Mouse (Mus musculus): ENCODE measurements around the gene Mia. TPM values are rescaled to one million over a fixed set of nuclear protein-coding genes. Genes with fewer than 3 reads are reported as not detected.

The Mia gene
- total and polyA plus RNA-seq, 3 experiments: 0.44 to 2.0 (median 1.1) TPM

DNA sequence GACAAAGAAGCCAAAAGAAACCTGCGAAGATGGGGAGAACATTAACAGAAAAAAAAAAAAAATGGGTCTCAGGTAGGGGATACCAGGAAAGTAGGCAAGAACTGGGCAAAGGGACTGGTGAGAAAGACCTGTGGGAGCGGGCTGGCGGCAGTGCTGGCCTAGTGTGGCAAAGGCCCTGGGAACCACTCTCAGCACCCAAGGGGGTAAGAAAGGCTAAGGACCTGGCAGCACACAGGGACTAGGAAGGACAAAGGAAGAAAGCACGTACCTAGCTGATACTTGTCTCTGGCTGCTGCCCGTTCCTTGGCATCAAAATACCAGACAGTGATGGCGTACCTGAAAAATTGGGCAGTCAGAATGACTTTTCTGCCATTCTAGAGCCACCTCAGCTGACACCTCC is 21.7 kb downstream of the Mia start:
- Histone ChIP-seq H3K9ac (ENCODE audit: insufficient read depth, low read depth) (no peak overlapping the region), H3K36me3 (replicated peaks in 1 of 2; ENCODE audit: control insufficient read depth in 1 of 2, insufficient read depth in 1 of 2, low read length in 1 of 2) (peaks cover 36 to 88% of the 10 kb centered on the region in 2 experiments), H3K27ac (ENCODE audit: insufficient read depth, low read depth) (no peak overlapping the region), H3K79me2 (replicated peaks; ENCODE audit: control insufficient read depth, extremely low read depth, insufficient read depth, poor library complexity, severe bottlenecking) (peaks cover 31% of the 10 kb centered on the region), H3K4me2 (ENCODE audit: insufficient read depth, low read depth, poor library complexity, severe bottlenecking) (no peak overlapping the region), H3K4me1 (ENCODE audit: control insufficient read depth in 1 of 2, insufficient read depth in 2 of 2) (peaks cover 27 to 64% of the 10 kb centered on the region in 2 experiments), H3K9me3 (replicated peaks; ENCODE audit: low read length) (no peaks in the 10 kb centered on the region), H3K4me3 (replicated peaks in 1 of 3; ENCODE audit: low read depth in 2 of 3, low read length in 2 of 3, poor library complexity in 1 of 3) (no peak overlapping the region), H3K27me3 (replicated peaks) (no peaks in the 10 kb centered on the region)
- dilution Hi-C loops (cut with MboI; ENCODE audit: extremely low pct_ligation_motif_present, extremely low pct_unique_long_range_greater_than_20kb, low sequenced_read_pairs): no loop called here
- no peak for DNase-seq (ENCODE audit: extremely low read depth)
- in situ Hi-C loops (cut with MboI; ENCODE audit: low pct_ligation_motif_present, low pct_unique_long_range_greater_than_20kb, low sequenced_read_pairs): loop anchor here (5.0 kb wide), 1 partner anchor 128 kb away; no protein-coding TSS in a partner anchor
- no peak; the same call in 1 of the 2 replicates for TF ChIP-seq MXI1 (IDR thresholded peaks at IDR 0.05; ENCODE audit: low read depth, low read length)
- 0 out of 2 replicates have a peak, but pooled peaks have one; percentile 5 for TF ChIP-seq NELFE (IDR thresholded peaks at IDR 0.05; ENCODE audit: low read depth, low read length)

DNA sequence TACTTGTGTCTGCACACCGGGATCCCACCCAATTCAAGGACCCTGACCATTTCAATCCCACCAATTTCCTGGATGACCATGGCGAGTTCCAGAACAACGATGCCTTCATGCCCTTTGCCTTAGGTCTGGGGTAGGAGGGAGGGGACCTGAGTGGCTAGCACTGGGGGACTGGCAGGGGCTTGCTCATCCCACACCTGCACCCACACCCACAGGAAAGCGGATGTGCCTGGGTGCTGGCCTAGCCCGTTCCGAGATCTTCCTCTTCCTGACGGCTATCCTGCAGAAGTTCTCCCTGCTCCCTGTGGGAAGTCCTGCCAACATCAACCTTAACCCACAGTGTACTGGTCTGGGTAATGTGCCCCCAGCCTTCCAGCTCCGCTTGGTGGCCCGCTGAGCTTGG is 22.8 kb downstream of the Mia start:
- Histone ChIP-seq H3K4me1 (ENCODE audit: control insufficient read depth in 1 of 2, insufficient read depth in 2 of 2) (peaks cover 22 to 59% of the 10 kb centered on the region in 2 experiments), H3K27me3 (replicated peaks) (no peaks in the 10 kb centered on the region), H3K9me3 (replicated peaks; ENCODE audit: low read length) (no peaks in the 10 kb centered on the region), H3K4me3 (replicated peaks in 1 of 3; ENCODE audit: low read depth in 2 of 3, low read length in 2 of 3, poor library complexity in 1 of 3) (no peak overlapping the region), H3K79me2 (replicated peaks; ENCODE audit: control insufficient read depth, extremely low read depth, insufficient read depth, poor library complexity, severe bottlenecking) (peaks cover 20% of the 10 kb centered on the region), H3K27ac (ENCODE audit: insufficient read depth, low read depth) (no peak overlapping the region), H3K4me2 (ENCODE audit: insufficient read depth, low read depth, poor library complexity, severe bottlenecking) (no peak overlapping the region), H3K36me3 (replicated peaks in 1 of 2; ENCODE audit: control insufficient read depth in 1 of 2, insufficient read depth in 1 of 2, low read length in 1 of 2) (peaks cover 34 to 80% of the 10 kb centered on the region in 2 experiments), H3K9ac (ENCODE audit: insufficient read depth, low read depth) (no peak overlapping the region)
- in situ Hi-C loops (cut with MboI; ENCODE audit: low pct_ligation_motif_present, low pct_unique_long_range_greater_than_20kb, low sequenced_read_pairs) (loop anchor here (5.0 kb wide), 1 partner anchor 129 kb away; no protein-coding TSS in a partner anchor), dilution Hi-C loops (cut with MboI; ENCODE audit: extremely low pct_ligation_motif_present, extremely low pct_unique_long_range_greater_than_20kb, low sequenced_read_pairs) (no loop called here)
- no peak for DNase-seq (ENCODE audit: extremely low read depth)
- TF ChIP-seq ZKSCAN1 (IDR thresholded peaks at IDR 0.05; ENCODE audit: borderline replicate concordance, low read depth, low read length) (no peak), BHLHE40 (IDR thresholded peaks at IDR 0.05; ENCODE audit: low read depth, low read length) (no peak), MXI1 (IDR thresholded peaks at IDR 0.05; ENCODE audit: low read depth, low read length) (no peak), NRF1 (IDR thresholded peaks at IDR 0.05; ENCODE audit: low read depth, low read length) (no peak), E2F4 (IDR thresholded peaks at IDR 0.05; ENCODE audit: insufficient replicate concordance, low read depth, low read length) (no peak), TCF12 (IDR thresholded peaks at IDR 0.05; ENCODE audit: low read depth, low read length) (no peak), POLR2A (IDR thresholded peaks at IDR 0.05; ENCODE audit: low read depth, low read length) (no peak)

DNA sequence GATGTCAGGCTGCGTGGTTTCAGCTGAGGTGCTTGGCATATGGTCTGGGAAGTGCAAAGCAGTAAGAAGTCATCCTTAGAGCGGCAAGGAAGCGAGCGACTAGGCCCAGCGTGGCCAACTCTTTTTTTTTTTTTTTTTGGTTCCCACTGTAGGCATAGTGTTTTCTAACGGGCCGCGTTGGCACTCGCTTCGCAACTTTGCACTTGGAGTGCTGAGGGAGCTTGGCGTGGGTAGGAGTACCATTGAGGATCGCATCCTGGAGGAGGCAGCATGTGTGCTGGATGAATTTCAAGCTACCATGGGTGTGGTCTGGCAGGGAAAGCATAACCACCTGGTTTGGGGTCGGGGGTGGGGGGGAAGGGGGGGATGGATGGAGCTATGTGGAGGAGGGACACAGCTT is 25.0 kb downstream of the Mia start:
- peaks cover 3% of the 10 kb centered on the region; the same call in 1 of the 2 replicates for H3K79me2 ChIP-seq (replicated peaks; ENCODE audit: control insufficient read depth, extremely low read depth, insufficient read depth, poor library complexity, severe bottlenecking)
- no peak overlapping the region for H3K27ac ChIP-seq (ENCODE audit: insufficient read depth, low read depth)
- no peak overlapping the region for H3K9ac ChIP-seq (ENCODE audit: insufficient read depth, low read depth)
- dilution Hi-C loops (cut with MboI; ENCODE audit: extremely low pct_ligation_motif_present, extremely low pct_unique_long_range_greater_than_20kb, low sequenced_read_pairs) (no loop called here), in situ Hi-C loops (cut with MboI; ENCODE audit: low pct_ligation_motif_present, low pct_unique_long_range_greater_than_20kb, low sequenced_read_pairs) (loop anchor here (5.0 kb wide), 1 partner anchor 131 kb away; no protein-coding TSS in a partner anchor)
- no peak overlapping the region for H3K4me2 ChIP-seq (ENCODE audit: insufficient read depth, low read depth, poor library complexity, severe bottlenecking)
- TF ChIP-seq PAX5 (IDR thresholded peaks at IDR 0.05; ENCODE audit: low read length) (no peak), MAX (IDR thresholded peaks at IDR 0.05; ENCODE audit: low read length) (no peak), MAFK (IDR thresholded peaks at IDR 0.05; ENCODE audit: insufficient replicate concordance, low read length) (no peak), HCFC1 (IDR thresholded peaks at IDR 0.05; ENCODE audit: low read depth, low read length) (no peak), USF1 (IDR thresholded peaks at IDR 0.05; ENCODE audit: low read depth, low read length) (no peak), KAT2A (IDR thresholded peaks at IDR 0.05; ENCODE audit: insufficient replicate concordance, low read length) (no peak), NELFE (IDR thresholded peaks at IDR 0.05; ENCODE audit: low read depth, low read length) (no peak), SMC3 (IDR thresholded peaks at IDR 0.05; ENCODE audit: low read depth, low read length) (no peak), POLR2AphosphoS2 (IDR thresholded peaks at IDR 0.05; ENCODE audit: low read depth, low read length) (no peak), ZKSCAN1 (IDR thresholded peaks at IDR 0.05; ENCODE audit: borderline replicate concordance, low read depth, low read length) (no peak), MYC (IDR thresholded peaks at IDR 0.05; ENCODE audit: low read depth, low read length) (no peak), BHLHE40 (IDR thresholded peaks at IDR 0.05; ENCODE audit: low read depth, low read length) (no peak), ETS1 (conservative IDR thresholded peaks at IDR 0.05; ENCODE audit: low read depth, low read length) (no peak), RCOR1 (conservative IDR thresholded peaks at IDR 0.05; ENCODE audit: low read depth, low read length) (no peak), RAD21 (IDR thresholded peaks at IDR 0.05; ENCODE audit: low read depth, low read length) (no peak), JUN (IDR thresholded peaks at IDR 0.05; ENCODE audit: insufficient read depth, low read depth, low read length) (no peak), CTCF (conservative IDR thresholded peaks at IDR 0.05 in 1 of 2, IDR thresholded peaks at IDR 0.05 in 1 of 2; ENCODE audit: low read depth in 2 of 2, low read length in 2 of 2) (no peak), MEF2A (IDR thresholded peaks at IDR 0.05; ENCODE audit: borderline replicate concordance, low read depth, low read length) (no peak), UBTF (IDR thresholded peaks at IDR 0.05; ENCODE audit: low read depth, low read length) (no peak), JUND (conservative IDR thresholded peaks at IDR 0.05; ENCODE audit: low read depth, low read length) (no peak)
- H3K36me3 ChIP-seq (replicated peaks in 1 of 2; ENCODE audit: control insufficient read depth in 1 of 2, insufficient read depth in 1 of 2, low read length in 1 of 2): peaks cover 31 to 62% of the 10 kb centered on the region in 2 experiments
- no peak for DNase-seq (ENCODE audit: extremely low read depth)
- peaks cover 9 to 38% of the 10 kb centered on the region in 2 experiments for H3K4me1 ChIP-seq (ENCODE audit: control insufficient read depth in 1 of 2, insufficient read depth in 2 of 2)
- no peaks in the 10 kb centered on the region for H3K9me3 ChIP-seq (replicated peaks; ENCODE audit: low read length)
- H3K27me3 ChIP-seq (replicated peaks): peaks cover 2% of the 10 kb centered on the region
- no peak overlapping the region for H3K4me3 ChIP-seq (replicated peaks in 1 of 3; ENCODE audit: low read depth in 2 of 3, low read length in 2 of 3, poor library complexity in 1 of 3)
